8 mouse cellular contexts compared by ENCODE assay signal in genomic region chr12:75734891-75735245, GRCm38 (mm10). TPM values are rescaled to one million over a fixed set of nuclear protein-coding genes. Genes with fewer than 3 reads are reported as not detected.
A peak's percentile ranks its signal among the peaks of the same experiment; 100 is the strongest.
DNase-seq lines count a peak whose midpoint lies in the region; ATAC-seq and TF ChIP-seq lines count a peak whose summit lies in the region.

No protein-coding gene starts in this region.

- peak overlapping the region; percentile 90 for H3K9ac ChIP-seq in hindbrain, embryonic 15.5 days
- H3K9ac ChIP-seq in liver, embryonic 16.5 days (ENCODE audit: low read depth, low read length), result peak overlapping the region; percentile 91
- peak overlapping the region; percentile 90 for H3K9ac ChIP-seq in neural tube, embryonic 14.5 days (replicated peaks; ENCODE audit: low read depth, low read length)

- no peaks in the 10 kb centered on the region for H3K9me3 ChIP-seq in hindbrain, embryonic 15.5 days
- no peaks in the 10 kb centered on the region for H3K9me3 ChIP-seq in liver, embryonic 16.5 days (replicated peaks; ENCODE audit: control insufficient read depth, low read length)
- no peaks in the 10 kb centered on the region for H3K9me3 ChIP-seq in neural tube, embryonic 14.5 days (ENCODE audit: control insufficient read depth, low read length)

- H3K4me2 ChIP-seq in hindbrain, embryonic 15.5 days, result peak overlapping the region; percentile 73
- peak overlapping the region; percentile 92 for H3K4me2 ChIP-seq in liver, embryonic 16.5 days (ENCODE audit: low read depth, low read length)
- H3K4me2 ChIP-seq in neural tube, embryonic 14.5 days (ENCODE audit: low read depth, low read length), result peak overlapping the region; percentile 97

- no peak for TF ChIP-seq POLR2A in embryonic fibroblast, embryonic 13.5 days (IDR thresholded peaks at IDR 0.05; ENCODE audit: low read depth, low read length)

- no peak for TF ChIP-seq CTCF in embryonic fibroblast, embryonic 13.5 days (IDR thresholded peaks at IDR 0.05; ENCODE audit: borderline replicate concordance, insufficient read depth, low read length)

- H3K4me1 ChIP-seq in embryonic fibroblast, embryonic 13.5 days (ENCODE audit: control insufficient read depth, insufficient read depth, low read length), result peaks cover 7% of the 10 kb centered on the region; the same call in 1 of the 2 replicates
- H3K4me1 ChIP-seq in hindbrain, embryonic 15.5 days (replicated peaks), result peaks cover 25% of the 10 kb centered on the region
- H3K4me1 ChIP-seq in liver, embryonic 16.5 days (ENCODE audit: control insufficient read depth, low read depth, low read length), result peaks cover 18% of the 10 kb centered on the region
- peaks cover 6% of the 10 kb centered on the region for H3K4me1 ChIP-seq in neural tube, embryonic 14.5 days (ENCODE audit: control insufficient read depth, insufficient read depth, low read length)

- no peaks in the 10 kb centered on the region for H3K36me3 ChIP-seq in hindbrain, embryonic 15.5 days
- no peaks in the 10 kb centered on the region for H3K36me3 ChIP-seq in liver, embryonic 16.5 days (ENCODE audit: control insufficient read depth, insufficient read depth)
- H3K36me3 ChIP-seq in neural tube, embryonic 14.5 days (ENCODE audit: control insufficient read depth, insufficient read depth, low read length), result no peaks in the 10 kb centered on the region

- WGBS in hindbrain, embryonic 15.5 days, result under 1% methylated on average over 17 of the region's 17 CpGs
- 1% methylated on average over 16 of the region's 17 CpGs for WGBS in liver, embryonic 16.5 days (ENCODE audit: insufficient replicate concordance)
- under 1% methylated on average over 17 of the region's 17 CpGs for WGBS in neural tube, embryonic 14.5 days

- peak; percentile 35; the same call in 1 of the 2 replicates for ATAC-seq in hindbrain, embryonic 15.5 days (ENCODE audit: low FRiP score, low read depth)
- ATAC-seq in liver, embryonic 16.5 days (ENCODE audit: low read depth), result peak; percentile 17
- peak; percentile 50 for ATAC-seq in neural tube, embryonic 14.5 days (ENCODE audit: low read depth)

- peak overlapping the region; percentile 89 for H3K4me3 ChIP-seq in embryonic fibroblast, embryonic 13.5 days (ENCODE audit: insufficient read depth, low read length)
- peak overlapping the region; percentile 80 for H3K4me3 ChIP-seq in hindbrain, embryonic 15.5 days
- peak overlapping the region; percentile 89 for H3K4me3 ChIP-seq in liver, embryonic 16.5 days (ENCODE audit: low read depth, low read length)
- peak overlapping the region; percentile 90 for H3K4me3 ChIP-seq in neural tube, embryonic 14.5 days (ENCODE audit: low read depth, low read length)

- 0 out of 2 replicates have a peak overlapping the region, but pooled peaks have one; percentile 39 for H3K27ac ChIP-seq in embryonic fibroblast, embryonic 13.5 days (ENCODE audit: insufficient read depth, low read length)
- H3K27ac ChIP-seq in hindbrain, embryonic 15.5 days (replicated peaks), result peak overlapping the region; percentile 85
- peak overlapping the region; percentile 87 for H3K27ac ChIP-seq in liver, embryonic 16.5 days (ENCODE audit: low read length)
- peak overlapping the region; percentile 78 for H3K27ac ChIP-seq in neural tube, embryonic 14.5 days (ENCODE audit: low read depth, low read length)

- DNase-seq in layer of hippocampus, postnatal 25 days (ENCODE audit: extremely low spot score in 1 of 2, low spot score in 1 of 2), result peak; percentile 10 to 13
- no peak for DNase-seq in layer of hippocampus, adult 18-20 months (ENCODE audit: low spot score in 2 of 2)
- DNase-seq in R1 (ENCODE audit: low read depth, low spot score), result peak; percentile 39
- DNase-seq in c-Kit-positive CD71-positive TER-119-positive erythroid progenitor cells, embryonic 14.5 days (ENCODE audit: low spot score), result no peak

- H3K27me3 ChIP-seq in hindbrain, embryonic 15.5 days, result no peaks in the 10 kb centered on the region
- no peaks in the 10 kb centered on the region for H3K27me3 ChIP-seq in liver, embryonic 16.5 days (ENCODE audit: control insufficient read depth, insufficient read depth, low read depth, low read length)
- peaks cover 8% of the 10 kb centered on the region; the same call in 1 of the 2 replicates for H3K27me3 ChIP-seq in neural tube, embryonic 14.5 days (ENCODE audit: control insufficient read depth, insufficient read depth, low read length)

RNA-seq across cellular contexts. Expression of gene Sgpp1, which starts 0.7 kb away (rescaled TPM):
- total RNA-seq in layer of hippocampus, postnatal 25 days (2021), result 10 to 100 TPM; 30.1 to 34.8 TPM
- total RNA-seq in layer of hippocampus, adult 18-20 months (2021), result 10 to 100 TPM; 32.2 to 34.2 TPM
- polyA plus RNA-seq in embryonic fibroblast, embryonic 13.5 days (2011; ENCODE audit: insufficient read length, low read depth, missing spikeins), result 27.9 TPM in 2 replicates
- 12.2 and 13.3 TPM in 2 replicates for polyA plus RNA-seq in hindbrain, embryonic 15.5 days (2015; fragmentation: Nextera tagmentation; extraction: Ambion mirVana)
- 10.9 and 11.5 TPM in 2 replicates for polyA plus RNA-seq in liver, embryonic 16.5 days (2015; fragmentation: Nextera tagmentation; extraction: Ambion mirVana)
- polyA plus RNA-seq in neural tube, embryonic 14.5 days (2014; fragmentation: Nextera tagmentation; extraction: Ambion mirVana), result 14.1 and 15.0 TPM in 2 replicates

Comparison
In these comparisons a context has a peak if more than half of its experiments do, and no peak if none do; other contexts are left out.
1. DNase-seq: peak in layer of hippocampus, postnatal 25 days (2 of 2) and R1 (single experiment); none in layer of hippocampus, adult 18-20 months (0 of 2) and c-Kit-positive CD71-positive TER-119-positive erythroid progenitor cells, embryonic 14.5 days (single experiment).
2. Peak in every context shown above with its lines, with median percentiles within 50 percentile points of each other: H3K27ac ChIP-seq, H3K4me3 ChIP-seq, ATAC-seq, H3K4me2 ChIP-seq and H3K9ac ChIP-seq.